Mouse (Mus musculus) thymus, adult 18-20 months (tissue): ENCODE measurements at regions not wholly inside any gene's neighbourhood (a gene's known extent, or its start where the extent isn't known, plus 50 kb on each side); places are given as distances from the start of the nearest gene placed in this dataset.
"Not testable (repeated sequence)": the region's sequence is repeated elsewhere in the genome, so short reads cannot be mapped to it uniquely, and the experiment has no call there.

ENCODE experiments used
- DNase-seq, 2 experiments: peaks; one replicate each; pipeline ENCODE4 v3.0.0; 2022; ENCODE audit warnings: mixed read lengths in 2 of 2

- no peak for DNase-seq
These were observed 172.9 kb upstream of the Pmfbp1 start for GRCm38 (mm10) chr8:109320955-109321354.

DNA sequence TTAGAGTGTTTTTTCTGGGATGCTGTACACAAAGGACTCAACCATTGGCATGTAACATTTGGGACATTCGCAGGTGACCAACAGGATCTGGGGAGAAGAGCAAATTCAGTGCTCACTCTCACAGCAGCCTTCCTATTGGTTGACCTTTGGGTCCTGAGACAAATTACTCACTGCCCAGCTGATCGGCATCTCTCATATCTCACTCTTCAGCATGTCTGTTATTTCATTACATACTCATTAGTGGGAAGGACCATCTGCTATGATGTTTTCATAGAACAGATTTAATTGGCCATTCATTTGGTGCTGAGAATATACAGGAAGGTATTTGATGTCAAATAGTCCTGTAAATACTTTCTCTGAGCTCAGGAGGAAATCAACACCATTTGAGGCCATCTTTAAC lies 170.5 kb upstream of the Pmfbp1 start:
- no peak for DNase-seq

- DNase-seq: no peak
These were observed 169.6 kb upstream of the Pmfbp1 start for GRCm38 (mm10) chr8:109324241-109324640.

DNA sequence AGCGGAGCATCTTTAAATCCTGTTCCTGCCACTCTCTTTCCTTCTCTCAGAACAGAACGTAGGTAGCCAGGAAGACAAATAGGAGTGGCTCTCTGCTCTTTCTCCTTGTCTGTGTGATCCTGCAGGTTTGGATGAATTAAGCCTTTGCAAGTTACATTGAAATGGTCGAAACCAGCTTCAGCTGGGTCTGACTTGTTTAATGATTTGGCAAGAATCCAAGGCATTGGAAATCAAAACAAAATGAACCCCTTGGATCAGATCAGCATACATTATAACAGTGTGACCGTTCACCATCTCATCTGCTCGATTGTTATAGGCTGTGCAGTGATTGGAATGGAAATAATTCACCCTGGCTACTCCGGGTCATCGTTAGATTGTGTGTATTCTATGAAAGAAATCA lies 157.6 kb upstream of the Pmfbp1 start:
- no peak for DNase-seq

GRCm38 (mm10) chr8:109338220-109338835 lies 155.5 kb upstream of the Pmfbp1 start:
- DNase-seq: no peak

- DNase-seq: not testable (repeated sequence)
These were observed 153.2 kb upstream of the Pmfbp1 start for GRCm38 (mm10) chr8:109340647-109341046.

GRCm38 (mm10) chr8:109355168-109355567 lies 138.7 kb upstream of the Pmfbp1 start:
- DNase-seq: no peak

DNA sequence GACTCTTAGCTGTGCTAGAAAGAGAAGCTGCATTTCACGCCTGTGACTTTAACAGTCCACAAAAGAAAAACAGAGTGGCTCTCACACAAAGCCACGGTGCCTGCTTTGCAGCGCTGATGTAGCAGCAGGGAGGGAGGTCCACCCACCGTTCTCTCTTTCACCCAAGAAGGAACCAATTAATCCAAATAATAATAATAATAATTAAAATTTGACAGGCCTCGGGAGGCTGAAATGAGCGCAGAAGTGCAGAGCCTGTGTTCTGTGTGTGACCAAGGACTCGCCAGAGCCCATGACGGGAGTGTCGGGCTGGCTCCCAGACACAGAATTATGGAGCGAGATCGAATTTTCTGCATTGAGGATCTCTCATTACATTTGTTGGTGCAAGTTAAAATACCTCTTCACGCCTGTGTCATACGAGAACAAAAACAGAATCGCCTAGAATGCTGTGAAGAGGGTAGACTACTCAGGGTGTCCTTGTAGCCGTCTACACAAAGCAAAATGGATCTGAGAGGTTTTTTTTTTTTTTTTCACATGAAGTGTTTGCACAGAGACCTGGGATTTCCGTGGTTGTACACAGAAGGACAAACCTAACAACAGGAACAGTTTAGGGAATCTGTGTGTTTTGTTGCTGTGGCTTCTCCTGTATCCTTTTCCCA lies 134.3 kb upstream of the Pmfbp1 start:
- DNase-seq: no peak

DNA sequence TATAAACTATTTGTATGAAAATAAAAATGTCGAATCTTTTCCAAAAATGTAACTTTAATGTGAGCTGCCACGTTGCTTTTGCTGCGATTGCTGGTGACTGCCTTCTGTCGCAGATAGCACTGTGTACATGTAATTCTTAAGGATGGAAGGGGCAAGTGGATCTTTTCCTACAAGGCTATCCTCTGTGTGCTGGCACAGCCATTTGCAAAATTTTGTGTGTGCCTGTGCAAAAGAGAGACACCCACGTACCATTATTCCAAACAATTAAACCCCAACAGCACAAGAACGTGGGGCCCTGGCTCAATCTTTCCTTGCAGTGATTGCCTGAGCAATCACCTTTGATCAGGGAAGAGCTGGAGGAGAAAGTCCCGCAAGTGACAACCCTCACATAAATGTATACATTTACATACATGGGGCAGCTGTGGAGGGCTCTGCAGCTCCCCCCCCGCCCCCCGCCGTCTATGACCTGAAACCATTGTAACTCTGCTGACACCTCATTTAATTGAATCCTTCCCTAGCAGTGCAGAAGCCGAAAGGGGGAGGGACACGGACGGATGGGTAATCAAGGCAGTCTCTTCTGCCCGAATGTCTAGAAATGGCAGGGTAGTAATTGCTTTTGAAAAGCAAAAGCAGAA lies 133.6 kb upstream of the Pmfbp1 start:
- no peak for DNase-seq

DNA sequence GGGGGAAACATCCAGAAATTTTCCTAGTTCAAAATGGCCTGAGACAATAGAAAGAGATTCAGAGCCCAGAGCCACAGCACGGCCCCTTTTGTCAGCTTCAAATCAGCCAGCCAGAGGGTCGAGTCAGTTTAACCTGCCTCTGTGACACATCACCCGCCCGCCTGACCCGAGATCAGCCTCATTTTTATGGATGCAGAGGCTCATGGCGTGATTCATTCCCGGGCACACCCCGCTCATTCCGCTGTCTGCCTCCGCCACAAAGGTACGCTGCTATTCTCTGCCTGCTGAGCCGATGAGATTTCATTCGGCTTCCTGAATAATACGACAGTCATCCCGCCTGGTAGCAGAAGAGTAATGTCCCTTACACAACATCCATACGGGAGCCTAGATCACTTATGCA lies 132.9 kb upstream of the Pmfbp1 start:
- no peak for DNase-seq

DNA sequence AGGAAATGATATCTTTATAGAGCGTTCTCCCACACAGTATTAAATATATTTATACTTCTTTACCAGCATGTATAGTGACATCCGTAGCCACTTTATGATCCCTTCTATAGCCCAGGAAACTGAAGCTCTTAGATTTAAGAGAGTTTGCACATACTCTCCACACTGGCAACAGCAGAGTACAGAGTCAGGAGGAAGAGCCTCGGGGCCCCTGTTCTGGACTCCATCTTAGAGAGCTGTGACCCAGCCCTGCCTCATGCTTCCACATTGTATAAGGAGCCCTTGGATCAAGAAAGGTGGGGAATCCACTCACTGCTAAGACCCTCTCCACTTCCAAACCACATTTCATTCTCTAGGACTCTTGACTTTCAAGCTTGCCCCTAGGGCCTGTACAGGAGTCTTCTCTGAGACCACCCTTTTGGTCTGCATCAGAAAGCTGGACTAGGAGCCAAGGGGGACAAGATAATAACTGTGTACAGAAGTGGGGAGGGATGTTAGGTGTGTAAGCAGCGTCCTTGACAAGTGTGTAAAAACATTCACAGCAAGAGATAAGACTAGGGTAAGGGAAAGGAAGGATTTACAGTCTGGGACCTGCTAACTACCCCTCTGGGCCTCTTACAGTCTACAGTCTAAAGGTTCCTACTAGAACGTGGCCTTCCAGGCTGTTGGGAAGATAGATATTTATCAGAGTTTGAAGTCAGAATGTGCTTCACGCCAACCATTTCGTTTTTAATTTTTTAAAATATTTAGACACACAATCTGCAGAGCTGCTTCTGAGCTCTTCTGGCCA lies 132.1 kb upstream of the Pmfbp1 start:
- DNase-seq: no peak

- no peak for DNase-seq
These were observed 130.5 kb upstream of the Pmfbp1 start for GRCm38 (mm10) chr8:109363185-109363845.

GRCm38 (mm10) chr8:109373977-109374376 lies 119.8 kb upstream of the Pmfbp1 start:
- no peak for DNase-seq

DNA sequence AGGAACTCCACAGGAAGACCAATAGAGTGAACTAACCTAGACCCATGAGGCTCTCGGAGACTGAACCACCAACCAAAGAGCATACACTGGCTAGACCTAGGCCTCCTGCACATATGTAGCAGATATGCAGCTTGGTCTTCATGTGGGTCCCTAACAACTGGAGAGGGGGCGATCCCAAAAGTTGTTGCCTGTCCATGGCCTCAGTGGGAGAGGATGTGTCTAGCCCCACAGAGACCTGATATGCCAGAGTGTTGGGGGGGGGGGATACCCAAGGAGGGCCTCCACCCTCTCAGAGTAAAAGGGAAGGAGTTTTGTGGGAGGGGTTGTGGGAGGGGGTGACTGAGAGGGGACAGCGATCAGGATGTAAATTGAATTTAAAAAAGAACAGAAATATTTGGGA lies 108.9 kb upstream of the Pmfbp1 start:
- no peak for DNase-seq

- DNase-seq: no peak
These were observed 98.5 kb upstream of the Pmfbp1 start for GRCm38 (mm10) chr8:109395133-109395855.

GRCm38 (mm10) chr8:109399616-109400015 lies 94.2 kb upstream of the Pmfbp1 start:
- DNase-seq: no peak

DNA sequence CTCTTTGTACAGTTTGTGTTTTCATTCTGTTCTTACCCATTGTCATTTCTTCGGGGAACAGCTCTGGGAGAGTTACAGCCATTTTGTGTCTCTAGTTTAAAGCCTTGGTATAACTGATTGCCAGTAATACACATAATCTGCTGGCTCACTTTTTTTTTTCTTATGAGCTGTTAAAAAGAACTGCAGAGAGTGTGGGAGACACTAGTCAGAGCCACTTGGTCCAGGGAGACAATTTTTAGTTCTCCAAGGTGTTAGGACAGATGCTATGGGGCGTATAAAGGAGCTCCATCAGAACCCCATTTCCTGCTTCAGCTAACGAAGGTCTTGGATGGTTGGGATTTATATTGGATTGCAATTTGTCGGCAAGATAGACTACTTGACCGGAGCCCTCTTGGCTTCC lies 93.6 kb upstream of the Pmfbp1 start:
- DNase-seq: no peak

DNA sequence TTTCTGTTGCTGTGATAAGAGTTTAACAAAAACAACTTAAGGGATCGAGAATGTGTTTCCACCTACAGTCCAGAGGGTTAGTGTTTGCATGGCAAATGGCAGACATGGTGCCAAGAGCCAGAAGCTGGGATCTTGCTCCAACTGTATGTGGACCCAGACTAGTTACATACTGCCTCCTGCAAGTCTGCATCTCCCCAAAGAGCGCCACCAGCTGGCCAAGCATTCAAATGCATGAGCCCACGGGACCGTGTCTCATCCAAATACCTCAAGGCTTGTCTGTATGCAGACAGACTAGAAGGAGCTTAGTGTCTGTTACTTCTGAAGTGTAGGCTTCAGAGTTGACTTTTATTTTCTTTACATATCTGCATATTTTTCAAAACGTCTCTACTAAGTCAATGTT lies 85.9 kb upstream of the Pmfbp1 start:
- DNase-seq: no peak

DNA sequence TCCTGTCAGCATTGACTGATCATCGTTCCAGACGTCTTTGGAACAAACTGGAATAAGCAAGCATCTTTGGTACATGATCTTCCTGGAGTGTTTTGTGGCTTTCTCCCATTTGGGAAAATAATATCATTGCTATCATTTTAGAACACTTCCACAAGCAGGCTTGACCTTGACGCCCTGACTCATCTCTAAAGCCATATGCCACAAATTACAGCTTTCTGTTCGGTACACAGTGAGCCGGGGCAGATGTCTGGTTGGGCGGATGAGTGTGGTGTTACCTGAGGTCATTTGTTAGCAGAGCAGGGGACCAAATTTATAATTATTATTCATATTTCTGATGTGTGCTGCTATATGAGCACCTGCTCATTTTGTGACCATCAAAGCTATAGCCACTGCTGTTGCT lies 83.3 kb upstream of the Pmfbp1 start:
- DNase-seq: no peak

- DNase-seq: no peak
These were observed 80.4 kb upstream of the Pmfbp1 start for GRCm38 (mm10) chr8:109413386-109413785.

GRCm38 (mm10) chr8:109415315-109415714 lies 78.5 kb upstream of the Pmfbp1 start:
- DNase-seq: no peak

DNA sequence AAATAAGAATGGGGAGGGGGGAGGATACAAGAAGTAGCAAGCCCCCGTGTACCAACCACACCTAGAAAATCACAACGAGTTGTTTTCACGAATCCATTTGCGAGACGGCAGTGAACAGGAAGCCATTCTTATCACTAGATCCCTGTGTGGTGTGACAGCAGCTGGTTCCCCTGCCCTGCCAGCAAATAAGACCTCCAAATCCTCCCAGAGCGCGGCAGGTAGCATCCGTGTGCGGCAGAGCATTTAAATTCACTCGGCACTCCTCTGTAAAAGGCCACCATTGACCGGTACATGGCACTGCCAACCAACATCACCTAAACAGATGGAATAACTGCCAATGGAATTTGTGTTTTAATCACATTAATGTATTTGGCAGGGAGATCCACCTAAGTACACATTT lies 77.9 kb upstream of the Pmfbp1 start:
- DNase-seq: no peak
